Mouse (Mus musculus): ENCODE results near the gene Dctn5. TPM values are rescaled to one million over a fixed set of nuclear protein-coding genes. Genes with fewer than 3 reads are reported as not detected.
"Not testable (repeated sequence)": the region's sequence is repeated elsewhere in the genome, so short reads cannot be mapped to it uniquely, and the experiment has no call there.

Gene Dctn5
- 10 to 100 TPM; 25.3 to 26.1 TPM for total RNA-seq (2021)
- polyA plus RNA-seq (2012; rRNA removed) = 40.5 and 55.8 TPM in 2 replicates
- long read RNA-seq, transcript Dctn5-201 (6 exons, 1,532 nt) = major isoform, 13 of 33 reads
- long read RNA-seq, partial matches to known transcripts = 0 of 33 reads
- long read RNA-seq, other reads (novel, unspliced or antisense) = 19 of 33 reads

DNA sequence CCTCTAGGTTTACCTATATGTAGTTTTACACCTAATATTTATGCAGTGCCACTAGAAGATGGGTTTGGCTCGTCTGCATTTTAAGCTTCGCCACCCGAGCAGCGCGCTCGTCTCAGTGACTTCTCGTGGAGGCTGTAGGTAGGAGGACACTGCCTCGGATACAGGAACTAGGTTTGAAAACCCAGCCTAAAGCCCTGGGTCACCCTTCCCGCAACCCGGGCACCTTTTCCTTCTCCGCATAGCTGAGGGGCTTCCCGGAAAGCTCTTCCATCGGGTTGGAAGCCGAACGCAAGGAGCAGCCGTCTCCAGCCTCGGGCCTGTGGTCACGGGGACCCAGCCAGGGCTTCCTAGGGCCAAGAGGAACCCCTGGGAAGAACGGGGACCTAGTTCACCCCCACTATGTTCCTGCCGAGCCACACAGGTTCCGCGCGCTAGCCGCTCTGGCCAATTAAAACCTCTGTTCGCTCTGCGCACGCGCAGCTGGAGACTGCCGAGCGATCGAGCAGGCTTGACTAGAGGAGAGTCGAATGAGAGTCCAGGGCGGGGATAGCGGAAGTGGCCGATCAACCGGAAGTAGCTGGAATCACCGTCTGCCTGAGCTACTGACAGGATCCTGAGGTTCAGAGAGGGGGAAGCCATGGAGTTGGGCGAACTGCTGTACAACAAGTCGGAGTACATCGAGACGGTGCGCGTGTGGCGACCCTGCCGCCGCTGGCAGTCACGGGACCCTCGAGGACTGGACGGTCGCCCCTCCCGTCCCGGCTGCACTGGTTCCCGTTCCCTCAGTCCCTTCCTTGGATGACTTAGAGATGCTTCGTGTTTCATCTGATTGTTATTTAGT lies at the start of gene Dctn5, which contains the start of gene Palb2:
TSS of gene Dctn5 (plus strand) at position 545 of the 841 bp plus-strand sequence.
TSS of gene Palb2 (minus strand) at position 489 of the 841 bp plus-strand sequence.
- under 1% methylated on average over 54 of the region's 54 CpGs for WGBS
- TF ChIP-seq POLR2A (IDR thresholded peaks at IDR 0.05; ENCODE audit: insufficient read depth, low read depth, low read length) (peak; percentile 90), EP300 (IDR thresholded peaks at IDR 0.05; ENCODE audit: insufficient read depth, low read depth, low read length) (peak; percentile 74; the same call in 1 of the 2 replicates), CTCF (IDR thresholded peaks at IDR 0.05) (no peak)
- intact Hi-C loops (cut with DNase I) = loop anchor here (2.0 kb wide), 3 partner anchors 30 to 152 kb away; partner anchors contain the start of genes Cog7, Ears2 and Ubfd1

DNA sequence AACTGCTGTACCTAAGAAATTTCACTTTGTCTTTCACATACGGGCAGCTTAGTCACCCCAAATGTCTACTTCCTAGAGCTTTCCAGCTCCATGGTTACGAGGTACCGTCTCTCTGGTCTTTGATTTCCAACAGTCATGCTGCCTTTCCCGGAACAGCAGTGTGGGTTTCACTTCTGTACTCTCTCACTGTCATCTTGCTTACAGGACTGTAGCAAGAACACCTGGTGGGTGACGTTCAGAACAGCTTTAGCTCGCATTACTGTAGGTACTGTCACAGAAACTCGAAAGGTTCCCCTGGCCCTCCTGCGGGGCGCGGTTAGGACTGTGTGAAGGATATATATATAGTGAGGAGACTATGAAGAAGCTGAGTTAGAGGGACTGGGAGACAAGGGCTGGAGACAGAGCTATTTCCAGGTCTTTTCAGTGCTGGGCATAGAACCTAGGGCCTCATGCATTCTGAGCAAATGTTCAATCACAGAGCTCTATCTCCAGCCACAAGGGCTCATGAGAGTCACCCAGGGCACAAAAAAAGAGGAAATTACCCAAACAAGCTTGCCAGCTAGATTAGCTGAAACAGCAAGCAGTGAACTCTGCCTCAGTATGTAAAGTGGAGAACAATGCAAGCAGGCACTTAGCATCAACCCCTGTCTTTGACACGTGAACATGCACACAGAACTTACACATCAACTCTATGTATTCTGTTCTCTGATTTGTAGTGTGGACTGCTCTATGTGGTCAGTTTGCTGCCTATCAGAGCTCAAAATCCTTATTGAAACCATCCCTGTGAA lies 45.5 kb upstream of the Dctn5 start:
- WGBS = 86% methylated on average over 11 of the region's 11 CpGs
- TF ChIP-seq POLR2A (IDR thresholded peaks at IDR 0.05; ENCODE audit: insufficient read depth, low read depth, low read length) = no peak
- no peak for TF ChIP-seq EP300 (IDR thresholded peaks at IDR 0.05; ENCODE audit: insufficient read depth, low read depth, low read length)
- TF ChIP-seq CTCF (IDR thresholded peaks at IDR 0.05) = no peak

More for the DNA sequence above, at the start of gene Dctn5, which contains the start of gene Palb2:
- peaks cover 12% of the 10 kb centered on the region; the same call in 1 of the 2 replicates for H3K36me3 ChIP-seq (ENCODE audit: control insufficient read depth, insufficient read depth, low read length)
- H3K79me2 ChIP-seq (replicated peaks; ENCODE audit: control insufficient read depth, insufficient read depth, low read length) = no peaks in the 10 kb centered on the region
- peak within 1 kb of the TSS; percentile 94 for H3K9ac ChIP-seq (ENCODE audit: low read depth, low read length)
- H3K4me1 ChIP-seq (ENCODE audit: control insufficient read depth, insufficient read depth, low read length) = no peaks in the 10 kb centered on the region
- H3K4me3 ChIP-seq = peak within 1 kb of the TSS; percentile 96
- H3K27ac ChIP-seq = peak within 1 kb of the TSS; percentile 87
- H3K27me3 ChIP-seq (ENCODE audit: control insufficient read depth, insufficient read depth, low read length) = no peaks in the 10 kb centered on the region
- peak; percentile 98 to 100 for DNase-seq

DNA sequence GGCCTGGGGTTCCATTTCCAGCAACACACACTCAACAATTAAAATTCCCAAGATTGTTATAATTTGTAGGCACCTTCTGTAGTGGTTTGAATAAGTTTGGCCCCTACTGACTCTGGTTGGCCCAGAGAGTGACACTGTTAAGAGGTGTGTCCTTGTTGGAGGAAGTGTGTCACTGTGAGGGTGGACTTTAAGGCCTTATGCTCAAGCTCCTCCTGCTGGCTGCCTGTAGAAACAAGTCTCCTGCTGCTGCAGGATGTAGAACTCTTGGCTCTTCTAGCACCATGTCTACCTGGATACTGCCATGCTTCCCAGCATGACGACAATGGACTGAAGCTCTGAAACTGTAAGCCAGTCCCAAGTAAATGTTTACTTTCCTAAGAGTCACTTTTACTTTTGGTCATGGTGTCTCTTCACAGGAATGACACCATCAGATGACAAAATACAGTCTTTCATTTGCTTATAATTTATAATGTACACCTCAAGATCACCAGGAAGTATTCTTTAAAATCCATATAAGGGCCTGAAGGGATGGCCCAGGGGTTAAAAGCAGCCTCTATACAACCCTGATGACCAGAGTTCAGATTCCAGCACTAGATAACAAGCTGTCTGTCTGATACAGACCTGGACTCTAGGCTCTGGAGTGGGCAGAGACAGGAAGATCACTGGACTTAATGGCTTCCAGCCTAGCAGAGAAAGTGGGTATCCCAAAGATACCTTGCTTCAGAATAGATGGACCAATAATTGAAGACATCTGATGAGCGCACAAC lies 38.1 kb upstream of the Dctn5 start:
- Histone ChIP-seq H3K27me3 (ENCODE audit: control insufficient read depth, insufficient read depth, low read length) (no peaks in the 10 kb centered on the region), H3K4me3 (no peak overlapping the region), H3K4me1 (ENCODE audit: control insufficient read depth, insufficient read depth, low read length) (peaks cover 3% of the 10 kb centered on the region), H3K9ac (ENCODE audit: low read depth, low read length) (no peak overlapping the region), H3K79me2 (replicated peaks; ENCODE audit: control insufficient read depth, insufficient read depth, low read length) (peaks cover 6% of the 10 kb centered on the region), H3K36me3 (ENCODE audit: control insufficient read depth, insufficient read depth, low read length) (peaks cover 39% of the 10 kb centered on the region), H3K27ac (no peak overlapping the region)
- intact Hi-C loops (cut with DNase I) = no loop called here
- TF ChIP-seq EP300 (IDR thresholded peaks at IDR 0.05; ENCODE audit: insufficient read depth, low read depth, low read length) (no peak), CTCF (IDR thresholded peaks at IDR 0.05) (peak; percentile 50), POLR2A (IDR thresholded peaks at IDR 0.05; ENCODE audit: insufficient read depth, low read depth, low read length) (no peak)
- WGBS = 83% methylated on average over 2 of the region's 2 CpGs
- DNase-seq = no peak

More for the DNA sequence above, 45.5 kb upstream of the Dctn5 start:
- Histone ChIP-seq H3K27ac (no peak overlapping the region), H3K4me1 (ENCODE audit: control insufficient read depth, insufficient read depth, low read length) (no peaks in the 10 kb centered on the region), H3K79me2 (replicated peaks; ENCODE audit: control insufficient read depth, insufficient read depth, low read length) (peaks cover 1% of the 10 kb centered on the region; the same call in 1 of the 2 replicates), H3K27me3 (ENCODE audit: control insufficient read depth, insufficient read depth, low read length) (no peaks in the 10 kb centered on the region), H3K9ac (ENCODE audit: low read depth, low read length) (no peak overlapping the region), H3K36me3 (ENCODE audit: control insufficient read depth, insufficient read depth, low read length) (peaks cover 20% of the 10 kb centered on the region), H3K4me3 (no peak overlapping the region)
- no peak for DNase-seq
- intact Hi-C loops (cut with DNase I) = no loop called here

DNA sequence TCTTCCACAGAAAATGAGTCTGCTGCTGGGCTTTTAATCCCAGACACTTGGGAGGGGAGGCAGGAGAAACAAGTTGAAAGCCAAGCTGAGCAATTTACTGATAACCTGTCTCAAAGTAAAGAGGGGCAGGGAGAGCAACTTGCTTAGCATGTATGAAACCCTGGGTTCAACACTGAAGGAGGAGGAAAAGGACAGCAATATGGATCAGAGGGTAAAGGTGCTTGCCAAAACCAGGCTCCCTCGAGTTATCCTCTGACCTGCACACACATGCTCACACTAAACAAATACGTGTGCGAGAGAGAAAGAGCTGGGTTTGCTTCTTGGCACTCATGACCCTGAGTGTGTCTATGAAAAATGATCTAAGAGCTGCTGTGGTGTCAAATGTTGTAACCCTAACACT lies 34.8 kb upstream of the Dctn5 start:
- no peak overlapping the region for H3K9ac ChIP-seq (ENCODE audit: low read depth, low read length)
- peaks cover 31% of the 10 kb centered on the region for H3K36me3 ChIP-seq (ENCODE audit: control insufficient read depth, insufficient read depth, low read length)
- no peak for DNase-seq
- H3K79me2 ChIP-seq (replicated peaks; ENCODE audit: control insufficient read depth, insufficient read depth, low read length) = peaks cover 8% of the 10 kb centered on the region
- peaks cover 8% of the 10 kb centered on the region for H3K4me1 ChIP-seq (ENCODE audit: control insufficient read depth, insufficient read depth, low read length)
- 73% methylated on average over 3 of the region's 3 CpGs for WGBS
- intact Hi-C loops (cut with DNase I) = loop anchor here (2.0 kb wide), 1 partner anchor 63 kb away; no protein-coding TSS in a partner anchor
- no peaks in the 10 kb centered on the region for H3K27me3 ChIP-seq (ENCODE audit: control insufficient read depth, insufficient read depth, low read length)
- H3K27ac ChIP-seq = no peak overlapping the region
- TF ChIP-seq POLR2A (IDR thresholded peaks at IDR 0.05; ENCODE audit: insufficient read depth, low read depth, low read length) (no peak), EP300 (IDR thresholded peaks at IDR 0.05; ENCODE audit: insufficient read depth, low read depth, low read length) (no peak), CTCF (IDR thresholded peaks at IDR 0.05) (no peak)
- no peak overlapping the region for H3K4me3 ChIP-seq

DNA sequence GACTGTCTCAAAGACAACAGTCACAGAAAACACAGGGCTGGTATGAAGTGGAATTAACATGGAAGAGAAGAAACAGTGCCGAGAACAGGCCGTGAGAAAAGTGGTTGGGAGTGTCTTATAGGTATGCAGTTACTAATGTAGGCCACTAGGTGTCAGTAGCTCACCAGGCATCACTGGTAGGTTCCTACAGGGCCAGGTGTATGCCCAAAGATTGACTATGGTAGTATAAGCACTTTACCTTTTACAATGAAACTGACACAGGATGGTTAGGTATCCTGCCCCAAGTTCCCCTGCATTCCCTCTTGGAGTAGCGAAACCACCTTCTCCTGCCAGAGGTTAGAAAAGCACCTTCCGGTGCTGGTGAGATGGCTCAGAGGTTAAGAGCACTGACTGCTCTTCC lies 33.6 kb upstream of the Dctn5 start:
- 40% methylated on average over 4 of the region's 4 CpGs for WGBS
- peaks cover 8% of the 10 kb centered on the region for H3K79me2 ChIP-seq (replicated peaks; ENCODE audit: control insufficient read depth, insufficient read depth, low read length)
- H3K4me1 ChIP-seq (ENCODE audit: control insufficient read depth, insufficient read depth, low read length) = peaks cover 8% of the 10 kb centered on the region
- no peak overlapping the region for H3K4me3 ChIP-seq
- peak in 1 of 2 experiments; percentile 33 for DNase-seq
- TF ChIP-seq EP300 (IDR thresholded peaks at IDR 0.05; ENCODE audit: insufficient read depth, low read depth, low read length) (peak; percentile 44; the same call in 1 of the 2 replicates), CTCF (IDR thresholded peaks at IDR 0.05) (peak; percentile 86), POLR2A (IDR thresholded peaks at IDR 0.05; ENCODE audit: insufficient read depth, low read depth, low read length) (peak; percentile 32; the same call in 1 of the 2 replicates)
- intact Hi-C loops (cut with DNase I) = loop anchor here (2.0 kb wide), 1 partner anchor 64 kb away; no protein-coding TSS in a partner anchor
- no peak overlapping the region for H3K27ac ChIP-seq
- peaks cover 30% of the 10 kb centered on the region for H3K36me3 ChIP-seq (ENCODE audit: control insufficient read depth, insufficient read depth, low read length)
- H3K9ac ChIP-seq (ENCODE audit: low read depth, low read length) = no peak overlapping the region
- no peaks in the 10 kb centered on the region for H3K27me3 ChIP-seq (ENCODE audit: control insufficient read depth, insufficient read depth, low read length)

GRCm38 (mm10) chr7:122101014-122101746 lies 31.7 kb upstream of the Dctn5 start:
- WGBS = 3% methylated on average over 28 of the region's 28 CpGs

More at GRCm38 (mm10) chr7:122101014-122101746, 31.7 kb upstream of the Dctn5 start:
- not testable (repeated sequence) for H3K4me1 ChIP-seq (ENCODE audit: control insufficient read depth, insufficient read depth, low read length); H3K79me2 ChIP-seq (replicated peaks; ENCODE audit: control insufficient read depth, insufficient read depth, low read length); DNase-seq; H3K27me3 ChIP-seq (ENCODE audit: control insufficient read depth, insufficient read depth, low read length)
- Histone ChIP-seq H3K9ac (ENCODE audit: low read depth, low read length) (peak overlapping the region; percentile 81), H3K27ac (peak overlapping the region; percentile 91), H3K4me3 (peak overlapping the region; percentile 80), H3K36me3 (ENCODE audit: control insufficient read depth, insufficient read depth, low read length) (peaks cover 16% of the 10 kb centered on the region)
- intact Hi-C loops (cut with DNase I) = loop anchor here (2.0 kb wide), 1 partner anchor 32 kb away; no protein-coding TSS in a partner anchor

All from heart, adult 2 months (tissue).